Mouse (Mus musculus) ES-Bruce4 (cell line): ENCODE data around the gene Fam126b. TPM values are rescaled to one million over a fixed set of nuclear protein-coding genes. Genes with fewer than 3 reads are reported as not detected.
"Not testable (repeated sequence)": the region's sequence is repeated elsewhere in the genome, so short reads cannot be mapped to it uniquely, and the experiment has no call there.

Source experiments
- H3K27ac ChIP-seq: 2 replicates; pipeline ENCODE4 v1.5.1; 2012; ENCODE audit warnings: low read length, inconsistent platforms; ENCODE audit not compliant: insufficient read depth
- H3K27me3 ChIP-seq: 2 replicates; pipeline ENCODE4 v1.6.1; 2012; ENCODE audit warnings: mild to moderate bottlenecking, low read length, inconsistent platforms; ENCODE audit not compliant: control insufficient read depth, poor library complexity, insufficient read depth, severe bottlenecking
- H3K36me3 ChIP-seq: 2 replicates; pipeline ENCODE4 v1.6.1; 2012; ENCODE audit warnings: inconsistent platforms, mild to moderate bottlenecking, low read length, moderate library complexity; ENCODE audit not compliant: control insufficient read depth, poor library complexity, insufficient read depth, severe bottlenecking
- H3K4me1 ChIP-seq: one replicate; pipeline ENCODE4 v1.8.1; 2011; ENCODE audit warnings: low read length; ENCODE audit not compliant: control insufficient read depth, insufficient read depth
- H3K4me3 ChIP-seq: 2 replicates; pipeline ENCODE4 v1.5.1; 2011; ENCODE audit warnings: low read depth, mild to moderate bottlenecking, low read length
- H3K9ac ChIP-seq: 2 replicates; pipeline ENCODE4 v1.6.1; 2012; ENCODE audit warnings: low read depth, mild to moderate bottlenecking, inconsistent platforms; ENCODE audit not compliant: poor library complexity, severe bottlenecking
- H3K9me3 ChIP-seq: replicated peaks from 2 replicates; pipeline ENCODE4 v1.6.1; 2012; ENCODE audit warnings: mild to moderate bottlenecking, low read length, inconsistent platforms; ENCODE audit not compliant: control insufficient read depth, poor library complexity, insufficient read depth, severe bottlenecking
- CTCF ChIP-seq: IDR thresholded peaks from one replicate; pipeline ENCODE4 v1.8.1; 2011; ENCODE audit warnings: low read depth, low read length
- EP300 ChIP-seq: IDR thresholded peaks from 2 replicates; pipeline ENCODE4 v1.6.1; 2011; ENCODE audit warnings: low read depth, low read length; ENCODE audit not compliant: insufficient read depth
- POLR2A ChIP-seq: IDR thresholded peaks from one replicate; pipeline ENCODE4 v1.8.1; 2011; ENCODE audit warnings: low read length; ENCODE audit not compliant: insufficient read depth
- polyA plus RNA-seq: library from polyadenylated mRNA; stranded (reverse); fragments of >200 nt; gene quantifications from 2 replicates; pipeline ENCODE4 v1.2.4, GENCODE M21; 2011; ENCODE audit warnings: low read depth; ENCODE audit not compliant: missing spikeins, insufficient read depth, insufficient read length

The Fam126b gene
- polyA plus RNA-seq, result 12.4 and 16.6 TPM in 2 replicates

DNA sequence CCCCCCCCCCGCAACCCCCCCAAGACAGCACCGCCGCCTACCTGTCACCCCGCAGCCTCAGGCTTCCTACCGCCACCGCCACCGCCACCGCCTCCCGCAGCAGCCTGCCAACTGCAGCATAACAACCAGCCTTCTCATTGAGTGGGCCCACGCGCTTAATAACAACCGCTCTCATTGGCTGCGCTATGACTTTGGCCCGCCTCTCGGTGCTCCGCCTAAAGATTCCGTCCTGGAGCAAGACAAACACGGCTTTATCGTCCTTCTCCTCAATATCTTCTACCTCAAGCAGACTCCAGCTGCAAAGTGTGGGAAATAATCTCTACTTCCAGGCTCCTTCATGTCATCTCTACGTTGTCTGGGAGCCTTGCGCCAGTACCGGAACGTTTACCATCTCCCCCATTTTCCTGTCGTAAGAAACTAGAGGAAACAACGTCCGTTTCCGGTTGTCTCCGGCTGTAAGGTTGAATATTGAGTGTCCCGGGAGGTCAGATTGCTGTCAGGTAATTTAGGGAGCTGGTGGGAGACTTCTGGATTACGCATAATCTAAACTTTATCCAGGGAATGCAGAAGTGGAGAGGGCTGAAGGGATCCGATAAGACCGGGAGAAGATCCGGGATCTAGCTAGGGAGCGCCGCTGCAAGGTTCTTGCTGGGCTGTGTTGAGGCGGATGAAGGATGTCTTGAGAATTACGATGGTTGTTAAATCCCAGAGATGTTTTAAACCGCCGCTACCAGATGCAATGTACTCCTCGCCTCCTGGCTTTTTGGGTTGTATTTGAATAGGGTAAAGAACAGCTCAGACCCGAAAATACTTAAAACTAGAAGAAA, at the start of gene Fam126b, which contains the start of gene Ndufb3:
Fam126b (minus strand) TSS at position 153 of the 827 bp plus-strand sequence.
Ndufb3 (plus strand) TSS at position 214 of the 827 bp plus-strand sequence.
- no peak within 1 kb of the TSS for H3K27ac ChIP-seq
- TF ChIP-seq EP300, result no peak
- no peak for TF ChIP-seq CTCF
- peak; percentile 43 for TF ChIP-seq POLR2A
- peak within 1 kb of the TSS; percentile 80 for H3K4me3 ChIP-seq
- no peaks in the 10 kb centered on the region for H3K4me1 ChIP-seq
- no peaks in the 10 kb centered on the region for H3K36me3 ChIP-seq
- no peaks in the 10 kb centered on the region for H3K27me3 ChIP-seq
- peak within 1 kb of the TSS; percentile 47 for H3K9ac ChIP-seq
- no peaks in the 10 kb centered on the region for H3K9me3 ChIP-seq

GRCm38 (mm10) chr1:58628847-58629246, 42.7 kb upstream of the Fam126b start:
- not testable (repeated sequence) for H3K9ac ChIP-seq, H3K27ac ChIP-seq, H3K4me1 ChIP-seq, H3K36me3 ChIP-seq, H3K27me3 ChIP-seq, H3K4me3 ChIP-seq
- H3K9me3 ChIP-seq, result peaks cover 11% of the 10 kb centered on the region

- Histone ChIP-seq H3K4me3 (no peak overlapping the region), H3K9ac (no peak overlapping the region), H3K4me1 (no peaks in the 10 kb centered on the region), H3K27ac (no peak overlapping the region), H3K27me3 (no peaks in the 10 kb centered on the region), H3K36me3 (no peaks in the 10 kb centered on the region), H3K9me3 (no peaks in the 10 kb centered on the region)
- TF ChIP-seq EP300, result no peak
Observed at GRCm38 (mm10) chr1:58621996-58622748, 36.0 kb upstream of the Fam126b start.

DNA sequence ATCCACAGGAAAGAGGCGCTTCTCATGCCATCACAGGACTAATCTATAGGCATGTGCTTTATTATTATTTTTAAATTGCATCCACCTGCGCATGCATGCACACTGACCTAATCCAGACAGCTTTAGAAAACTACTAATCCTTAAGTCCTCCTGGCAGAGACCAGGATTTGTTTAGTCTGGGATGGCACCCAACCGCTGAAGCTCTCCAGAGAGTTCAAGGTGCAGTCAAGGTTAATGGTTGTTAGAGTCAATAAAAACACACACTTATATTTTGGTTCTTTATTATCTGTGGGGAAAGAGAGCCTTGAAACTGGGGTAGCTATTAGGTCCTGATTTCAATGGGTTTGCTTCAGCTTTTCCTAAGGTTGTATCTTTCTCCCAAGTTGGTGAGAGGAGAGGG, 35.1 kb upstream of the Fam126b start:
- no peak overlapping the region for H3K27ac ChIP-seq
- no peak overlapping the region for H3K4me3 ChIP-seq
- H3K9me3 ChIP-seq, result no peaks in the 10 kb centered on the region
- no peaks in the 10 kb centered on the region for H3K4me1 ChIP-seq
- no peaks in the 10 kb centered on the region for H3K36me3 ChIP-seq
- no peak for TF ChIP-seq CTCF
- no peak for TF ChIP-seq EP300
- TF ChIP-seq POLR2A, result no peak
- no peak overlapping the region for H3K9ac ChIP-seq
- no peaks in the 10 kb centered on the region for H3K27me3 ChIP-seq

DNA sequence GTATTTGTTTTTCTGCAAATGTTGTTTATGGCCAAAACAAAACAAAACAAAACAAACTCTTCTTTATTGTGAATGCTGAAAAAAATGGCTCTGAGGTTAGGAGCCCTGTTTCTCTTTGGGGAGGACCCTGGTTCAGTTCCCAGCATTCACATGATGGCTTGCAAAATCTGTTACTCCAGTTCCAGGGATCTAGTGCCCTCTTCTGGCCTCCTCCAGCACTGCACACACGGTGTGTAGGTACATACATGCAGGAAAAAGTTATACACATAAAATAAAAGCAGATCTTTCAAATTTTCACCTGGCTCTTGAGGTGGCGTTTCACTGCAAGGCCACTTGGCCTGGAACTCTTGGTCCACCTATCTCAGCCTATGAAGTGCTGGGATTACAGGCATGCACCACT, 32.6 kb upstream of the Fam126b start:
- Histone ChIP-seq H3K4me3 (no peak overlapping the region), H3K27me3 (no peaks in the 10 kb centered on the region), H3K4me1 (no peaks in the 10 kb centered on the region), H3K27ac (no peak overlapping the region), H3K36me3 (no peaks in the 10 kb centered on the region), H3K9me3 (no peaks in the 10 kb centered on the region), H3K9ac (no peak overlapping the region)
- TF ChIP-seq CTCF (peak; percentile 16), POLR2A (no peak), EP300 (no peak)

GRCm38 (mm10) chr1:58617978-58618668, 32.0 kb upstream of the Fam126b start:
- Histone ChIP-seq H3K27me3 (no peaks in the 10 kb centered on the region), H3K27ac (no peak overlapping the region), H3K4me3 (no peak overlapping the region), H3K9ac (no peak overlapping the region), H3K4me1 (no peaks in the 10 kb centered on the region), H3K9me3 (no peaks in the 10 kb centered on the region), H3K36me3 (no peaks in the 10 kb centered on the region)
- no peak for TF ChIP-seq CTCF
- TF ChIP-seq POLR2A, result no peak
- TF ChIP-seq EP300, result no peak
